Mouse (Mus musculus): ENCODE measurements around the gene Pls1.
A peak's percentile ranks its signal among the peaks of the same experiment; 100 is the strongest.

The Pls1 gene

DNA sequence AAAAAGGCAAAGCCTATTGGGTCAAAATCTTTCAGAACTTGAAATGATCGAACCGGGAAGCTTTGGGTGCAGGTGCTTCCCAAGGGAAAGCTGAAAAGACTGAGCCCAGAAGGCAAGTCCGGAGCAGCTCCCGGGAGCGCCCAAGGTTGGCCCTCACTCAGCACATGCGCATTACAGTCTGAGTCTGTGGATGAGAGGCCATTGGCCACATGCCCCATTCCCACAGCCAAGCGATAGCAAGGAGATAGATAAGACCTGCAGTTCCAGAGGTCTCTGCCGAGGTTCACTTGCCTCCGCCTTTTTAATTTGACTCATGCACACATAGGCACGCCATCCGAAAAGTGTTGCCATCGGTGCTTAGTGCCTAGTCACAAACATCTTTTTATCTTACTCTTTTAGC is 39.7 kb downstream of the Pls1 start:
- no peak for DNase-seq (ENCODE audit: inconsistent age in 2 of 2, low spot score in 1 of 2)

DNA sequence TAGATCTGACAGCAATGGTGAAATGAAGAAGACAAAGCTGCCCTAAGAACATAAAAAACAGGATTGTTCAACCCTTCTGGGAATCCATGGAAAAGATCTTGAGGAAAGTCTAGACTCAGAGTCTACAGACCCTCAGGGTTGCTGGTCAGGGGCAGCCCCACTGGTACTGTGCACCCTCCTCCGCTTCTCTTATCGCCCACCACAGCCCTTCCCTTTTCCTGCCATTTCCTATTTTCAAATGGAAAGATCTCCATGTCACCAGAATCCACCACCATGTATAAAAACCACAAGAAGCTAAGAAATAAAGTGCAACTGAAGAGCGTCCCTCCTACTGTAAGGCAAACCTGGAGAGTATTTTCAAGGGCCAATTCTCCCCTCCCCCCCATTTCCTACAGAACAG is 41.3 kb downstream of the Pls1 start:
- DNase-seq (ENCODE audit: inconsistent age in 2 of 2, low spot score in 1 of 2), result no peak

DNA sequence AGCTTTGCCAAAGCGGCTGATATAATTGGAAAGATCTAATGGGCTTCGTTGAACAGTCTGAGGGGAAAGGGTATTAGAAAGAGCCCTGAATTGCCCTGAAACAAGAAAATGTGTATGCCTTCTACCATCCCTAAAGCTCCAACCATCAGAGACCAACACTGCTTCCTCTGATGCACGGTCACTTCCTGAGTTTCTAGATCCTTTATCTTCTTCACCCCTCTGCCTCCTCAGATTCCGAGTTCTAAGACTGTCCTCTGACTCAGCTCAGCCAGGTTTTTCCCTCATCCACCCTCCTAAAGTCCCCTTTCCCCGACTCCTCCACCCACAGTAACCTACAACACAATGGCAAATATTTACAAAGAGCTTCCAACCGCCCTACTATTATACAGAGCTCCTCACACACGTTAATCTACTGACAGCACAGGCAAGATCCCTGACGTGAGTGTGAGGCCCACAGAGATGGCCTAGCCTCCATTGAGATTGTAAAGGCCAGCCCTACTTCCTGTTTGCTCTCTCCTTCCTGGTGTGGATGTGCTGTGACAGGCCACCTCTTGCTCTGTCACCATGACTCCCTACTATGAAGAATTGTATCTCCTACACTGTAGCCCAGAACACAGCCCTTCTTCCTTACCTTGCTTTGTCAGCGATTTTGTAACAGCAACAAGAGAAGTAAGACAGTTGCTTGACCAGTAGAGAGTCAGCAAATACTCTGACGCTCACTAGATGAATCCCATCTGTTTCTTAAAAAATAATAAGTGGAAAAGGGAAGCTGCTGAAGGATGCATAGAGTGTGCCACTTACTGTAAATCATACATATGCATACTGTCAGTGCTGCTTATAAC is 43.3 kb downstream of the Pls1 start:
- no peak for DNase-seq (ENCODE audit: inconsistent age in 2 of 2, low spot score in 1 of 2)

GRCm38 (mm10) chr9:95796323-95796722 is 48.8 kb downstream of the Pls1 start:
- DNase-seq (ENCODE audit: inconsistent age in 2 of 2, low spot score in 1 of 2), result no peak

DNA sequence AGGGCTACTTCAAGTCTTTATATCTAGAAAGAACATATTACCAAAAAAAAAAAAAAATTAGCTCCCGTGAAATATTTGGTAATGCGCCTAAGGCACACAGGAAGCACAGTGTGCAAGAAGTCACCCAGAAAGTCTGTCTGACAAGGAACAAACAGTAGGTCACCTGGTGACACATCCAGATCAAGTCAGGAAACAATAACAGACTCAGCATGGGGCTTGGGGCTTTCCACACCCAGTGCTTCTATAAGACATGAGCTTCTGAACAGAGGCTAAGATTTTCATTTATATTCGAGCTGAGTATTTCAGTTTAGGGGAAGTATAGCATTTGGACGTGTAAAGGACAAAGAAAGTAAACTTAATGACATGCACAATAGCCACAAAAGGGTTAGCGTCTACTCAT is 49.3 kb downstream of the Pls1 start:
- DNase-seq (ENCODE audit: inconsistent age in 2 of 2, low spot score in 1 of 2), result no peak

GRCm38 (mm10) chr9:95795077-95795784 is 49.9 kb downstream of the Pls1 start:
- DNase-seq (ENCODE audit: inconsistent age in 2 of 2, low spot score in 1 of 2), result no peak

DNA sequence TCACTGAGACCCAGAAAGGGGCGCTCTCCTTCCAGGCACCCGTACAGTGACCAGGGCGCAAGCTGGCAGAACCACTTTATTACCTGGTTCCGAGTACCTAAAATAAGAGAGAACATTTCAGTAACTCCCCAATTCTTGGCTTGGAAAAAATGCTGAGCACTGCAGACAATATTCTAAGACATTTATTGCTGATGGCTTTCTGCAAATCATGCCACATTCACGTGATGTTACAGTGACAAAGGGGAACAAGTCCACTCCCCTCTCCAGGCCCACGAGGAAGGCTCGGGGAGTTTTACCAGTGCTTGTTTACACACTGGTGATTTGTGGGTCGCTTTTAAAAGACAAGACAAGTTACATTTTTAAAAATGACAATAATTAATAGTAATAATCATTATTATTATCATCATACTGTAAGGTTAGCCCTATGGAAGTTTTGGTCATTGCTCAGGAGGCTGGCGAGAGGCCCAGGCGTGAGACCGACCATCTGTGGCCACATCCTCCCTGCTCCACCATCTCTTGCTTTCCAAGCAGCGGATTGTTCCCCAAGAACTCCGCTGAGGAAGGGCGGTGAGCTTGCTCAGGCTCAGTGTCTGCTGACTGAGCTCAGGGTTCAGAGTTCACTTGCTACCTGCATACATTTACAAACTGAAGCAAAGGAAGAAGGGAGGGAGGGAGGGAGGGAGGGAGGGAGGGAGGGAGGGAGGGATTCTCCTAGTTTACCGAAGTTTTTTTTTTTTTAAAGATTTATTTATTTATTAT is 50.9 kb downstream of the Pls1 start:
- no peak for DNase-seq (ENCODE audit: inconsistent age in 2 of 2, low spot score in 1 of 2)

- no peak for DNase-seq (ENCODE audit: inconsistent age in 2 of 2, low spot score in 1 of 2)
These were observed 60.1 kb downstream of the Pls1 start for GRCm38 (mm10) chr9:95784888-95785511.

- DNase-seq (ENCODE audit: inconsistent age in 2 of 2, low spot score in 1 of 2), result no peak
These were observed 61.3 kb downstream of the Pls1 start for GRCm38 (mm10) chr9:95783646-95784293.

DNA sequence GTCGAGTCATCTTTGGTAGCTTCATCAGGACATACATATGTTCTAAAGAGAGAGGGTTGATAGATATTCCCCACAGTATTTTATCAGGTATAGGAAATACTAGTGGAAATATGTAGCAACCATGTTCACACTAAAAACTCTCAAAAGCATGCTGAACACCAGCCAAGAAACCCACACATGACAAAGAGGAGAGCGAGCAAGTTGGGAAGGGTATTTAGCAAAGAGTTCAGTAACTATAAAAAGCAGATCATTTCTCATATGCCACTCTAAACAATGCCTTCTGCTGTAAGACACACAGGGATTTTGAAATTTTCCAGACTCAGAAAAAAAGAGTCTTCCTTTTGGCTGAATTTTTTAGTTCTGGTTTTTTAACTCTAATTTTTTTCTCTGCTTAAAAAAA is 73.4 kb downstream of the Pls1 start:
- no peak for DNase-seq (ENCODE audit: inconsistent age in 2 of 2, low spot score in 1 of 2)

DNA sequence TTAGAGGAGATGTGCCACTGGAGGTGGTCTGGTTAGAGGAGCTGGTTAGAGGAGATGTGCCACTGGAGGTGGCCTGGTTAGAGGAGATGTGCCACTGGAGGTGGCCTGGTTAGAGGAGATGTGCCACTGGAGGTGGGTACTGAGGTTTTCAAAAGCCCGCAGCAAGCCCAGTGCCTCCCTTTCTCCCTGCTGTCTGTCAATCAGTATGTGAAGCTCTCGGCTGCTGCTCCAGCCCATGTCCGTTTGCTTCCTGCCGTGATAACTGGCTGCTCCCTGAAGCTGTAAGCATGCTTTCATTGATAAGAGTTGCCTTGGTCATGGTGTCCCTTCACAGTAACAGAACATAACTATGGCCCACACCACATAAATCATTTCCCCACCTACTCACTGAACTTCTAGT is 81.9 kb downstream of the Pls1 start:
- no peak for DNase-seq (ENCODE audit: inconsistent age in 2 of 2, low spot score in 1 of 2)

- no peak for DNase-seq (ENCODE audit: inconsistent age in 2 of 2, low spot score in 1 of 2)
These were observed 82.9 kb downstream of the Pls1 start for GRCm38 (mm10) chr9:95762228-95762627.

GRCm38 (mm10) chr9:95761381-95761780 is 83.7 kb downstream of the Pls1 start:
- no peak for DNase-seq (ENCODE audit: inconsistent age in 2 of 2, low spot score in 1 of 2)

DNA sequence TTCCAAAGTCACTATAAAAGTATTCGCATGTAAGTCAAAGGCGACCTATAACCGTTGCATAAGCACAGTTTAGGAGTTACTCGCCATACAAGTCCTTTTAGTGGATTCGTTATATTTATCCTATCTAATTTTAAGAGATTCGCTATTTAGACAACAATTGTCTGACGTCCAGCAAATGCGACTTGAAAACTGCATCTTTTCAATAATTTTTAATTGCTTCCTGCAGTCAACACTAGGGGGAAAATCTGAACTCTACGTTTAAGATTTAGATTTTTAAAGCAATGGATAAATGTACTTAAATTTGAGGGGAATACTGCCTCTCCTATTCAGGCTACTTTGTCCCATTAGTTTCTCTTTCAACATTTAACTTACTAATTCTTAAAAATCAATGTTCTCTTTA is 94.4 kb downstream of the Pls1 start:
- DNase-seq (ENCODE audit: inconsistent age in 2 of 2, low spot score in 1 of 2), result no peak

- DNase-seq (ENCODE audit: inconsistent age in 2 of 2, low spot score in 1 of 2), result peak; percentile 80 to 94
These were observed 95.0 kb downstream of the Pls1 start, which contains the start of gene Trpc1 for GRCm38 (mm10) chr9:95750037-95750511. Gene Trpc1, minus strand, starts transcription at chr9:95750375.

- DNase-seq (ENCODE audit: inconsistent age in 2 of 2, low spot score in 1 of 2), result peak; percentile 17 to 53
These were observed 95.6 kb downstream of the Pls1 start for GRCm38 (mm10) chr9:95749461-95749928.

DNA sequence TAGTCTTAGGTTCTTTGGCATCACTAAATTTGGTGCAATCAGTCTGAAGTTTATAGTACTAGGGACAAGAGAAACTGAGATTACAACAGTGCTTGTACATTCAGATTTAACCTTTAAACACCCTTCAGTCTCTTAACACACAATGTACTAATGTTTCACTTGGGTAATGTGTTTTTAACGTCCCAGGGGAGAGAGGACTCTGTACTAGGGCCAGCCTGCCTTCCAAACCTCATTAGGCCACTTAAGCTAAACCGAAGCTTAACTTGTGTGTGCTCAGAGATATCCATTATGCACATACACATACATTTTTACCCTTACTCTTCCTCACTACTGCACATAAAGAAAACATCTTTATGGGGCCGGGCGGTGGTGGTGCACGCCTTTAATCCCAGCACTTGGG is 97.8 kb downstream of the Pls1 start:
- DNase-seq (ENCODE audit: inconsistent age in 2 of 2, low spot score in 1 of 2), result peak in 1 of 2 experiments; percentile 26

DNA sequence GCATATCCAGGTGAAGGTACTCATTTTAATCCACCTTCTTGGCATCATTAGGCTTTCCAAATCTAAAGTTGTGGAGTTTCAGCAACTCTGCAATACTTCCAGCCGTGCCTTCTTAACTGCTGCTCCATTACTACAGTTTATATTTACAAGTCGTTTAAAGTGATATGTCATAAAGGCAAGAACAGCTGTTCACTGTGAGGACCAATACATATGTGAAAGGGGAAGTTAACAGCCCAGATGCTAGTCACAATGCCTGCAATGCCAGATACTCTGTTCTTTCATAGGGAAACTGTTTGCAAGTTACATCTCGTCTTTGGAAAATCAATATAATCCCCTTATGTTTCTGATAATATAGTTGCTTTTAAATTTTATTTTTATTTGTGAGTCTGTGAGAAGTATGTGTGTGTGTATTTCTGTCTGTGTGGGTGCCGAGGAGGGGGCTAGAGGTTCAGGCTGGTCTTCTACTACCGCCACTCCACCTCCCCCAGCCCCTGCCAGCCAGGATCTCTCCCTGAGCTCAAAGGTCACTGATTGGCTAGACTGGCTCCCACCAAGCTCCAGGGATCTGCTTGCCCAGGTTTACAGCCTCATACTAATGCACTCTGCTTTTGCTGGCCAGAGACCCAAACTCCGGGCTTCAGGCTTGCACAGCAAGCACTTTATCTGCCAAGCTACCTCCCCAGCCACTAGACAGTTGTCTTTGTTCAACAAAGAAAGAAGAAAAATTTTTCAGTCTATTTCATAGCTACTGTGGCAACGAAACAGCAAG is 100.1 kb downstream of the Pls1 start:
- no peak for DNase-seq (ENCODE audit: inconsistent age in 2 of 2, low spot score in 1 of 2)

- DNase-seq (ENCODE audit: inconsistent age in 2 of 2, low spot score in 1 of 2), result no peak
These were observed 108.9 kb downstream of the Pls1 start for GRCm38 (mm10) chr9:95736238-95736637.

DNA sequence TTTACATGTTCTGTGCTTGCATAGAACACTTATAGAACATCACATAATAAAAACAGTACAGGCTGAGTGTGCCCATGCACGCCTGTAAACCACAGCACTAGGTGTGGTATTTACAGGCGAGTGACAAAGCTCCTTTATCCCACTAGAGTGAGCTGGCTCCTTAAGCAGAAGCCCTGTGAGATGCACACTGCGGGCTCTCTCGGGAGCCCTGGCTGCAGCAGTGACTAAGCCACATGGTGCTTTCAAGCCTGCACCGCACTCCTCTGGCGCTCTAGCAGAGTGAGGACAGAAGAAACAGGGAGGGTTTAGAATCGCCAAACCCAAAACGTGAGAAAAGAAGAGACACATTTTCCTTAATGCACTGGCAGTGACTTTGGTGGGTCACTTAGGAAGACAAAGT is 132.5 kb downstream of the Pls1 start:
- DNase-seq (ENCODE audit: inconsistent age in 2 of 2, low spot score in 1 of 2), result no peak
